Mouse (Mus musculus) MEL (cell line): Measurements from ENCODE around the gene Prss22.

Experiments used
- CTCF ChIP-seq, 3 experiments: IDR thresholded peaks in 2 of 3; conservative IDR thresholded peaks in 1 of 3; 2 replicates each; pipeline ENCODE4 v1.5.1; 2011 to 2012; ENCODE audit warnings: low read length in 3 of 3, low read depth in 2 of 3, mild to moderate bottlenecking in 2 of 3, improper control_type of control experiment in 1 of 3, inconsistent platforms in 1 of 3, mixed read lengths in 1 of 3, moderate library complexity in 1 of 3; ENCODE audit not compliant: control insufficient read depth in 1 of 3, insufficient read depth in 1 of 3, poor library complexity in 1 of 3, severe bottlenecking in 1 of 3
- POLR2A ChIP-seq, 2 experiments: IDR thresholded peaks; 2 replicates each; pipeline ENCODE4 v1.6.1; 2011 to 2012; ENCODE audit warnings: low read length in 2 of 2, mild to moderate bottlenecking in 2 of 2, control low read depth in 1 of 2, improper control_type of control experiment in 1 of 2, low read depth in 1 of 2, moderate library complexity in 1 of 2; ENCODE audit not compliant: control insufficient read depth in 1 of 2, insufficient read depth in 1 of 2, poor library complexity in 1 of 2
- RCOR1 ChIP-seq: IDR thresholded peaks from 2 replicates; pipeline ENCODE4 v1.6.1; 2012; ENCODE audit warnings: low read depth, mild to moderate bottlenecking, inconsistent platforms, low read length, improper control_type of control experiment
- SIN3A ChIP-seq: IDR thresholded peaks from 2 replicates; pipeline ENCODE4 v1.6.1; 2012; ENCODE audit warnings: low read length, improper control_type of control experiment, inconsistent platforms
- USF1 ChIP-seq: IDR thresholded peaks from 2 replicates; pipeline ENCODE4 v1.6.1; 2014; ENCODE audit warnings: low read depth, mild to moderate bottlenecking, inconsistent platforms, low read length, improper control_type of control experiment, moderate library complexity
- ZMIZ1 ChIP-seq: IDR thresholded peaks from 2 replicates; pipeline ENCODE4 v1.6.1; 2012; ENCODE audit warnings: low read depth, mild to moderate bottlenecking, inconsistent platforms, low read length, improper control_type of control experiment, moderate library complexity

GRCm38 (mm10) chr17:24029477-24029876, 31.6 kb upstream of the Prss22 start:
- TF ChIP-seq USF1 (no peak), ZMIZ1 (no peak), RCOR1 (no peak), CTCF (IDR thresholded peaks at IDR 0.05 in 2 of 3, conservative IDR thresholded peaks at IDR 0.05 in 1 of 3; ENCODE audit: control insufficient read depth in 1 of 3, insufficient read depth in 1 of 3, low read depth in 2 of 3, low read length in 3 of 3, poor library complexity in 1 of 3, severe bottlenecking in 1 of 3) (no peak), POLR2A (IDR thresholded peaks at IDR 0.05; ENCODE audit: control insufficient read depth in 1 of 2, insufficient read depth in 1 of 2, low read depth in 1 of 2, low read length in 2 of 2, poor library complexity in 1 of 2) (no peak), SIN3A (no peak)
